Mouse (Mus musculus) embryonic facial prominence, embryonic 12.5 days (tissue): Measurements from ENCODE around the gene Sgms2. TPM values are rescaled to one million over a fixed set of nuclear protein-coding genes. Genes with fewer than 3 reads are reported as not detected.

Source experiments
- ATAC-seq: fragments of 200-750 bp; cut with Nextera tagmentation; 2 replicates; pipeline ENCODE4 v1.8.0; 2017; ENCODE audit not compliant: insufficient number of reproducible peaks, insufficient read depth, low FRiP score, low TSS enrichment
- H3K27ac ChIP-seq: fragments of 300-500 bp; sonication (generic); 2 replicates; pipeline ENCODE4 v1.5.1; 2016; ENCODE audit warnings: mild to moderate bottlenecking
- H3K27me3 ChIP-seq: fragments of 300-500 bp; sonication (generic); 2 replicates; pipeline ENCODE4 v1.6.1; 2016; ENCODE audit warnings: mild to moderate bottlenecking, moderate library complexity
- H3K36me3 ChIP-seq: fragments of 300-500 bp; sonication (generic); 2 replicates; pipeline ENCODE4 v1.6.1; 2016; ENCODE audit warnings: mild to moderate bottlenecking
- H3K4me1 ChIP-seq: fragments of 300-500 bp; sonication (generic); 2 replicates; pipeline ENCODE4 v1.6.1; 2016
- H3K4me2 ChIP-seq: fragments of 300-500 bp; sonication (generic); replicated peaks from 2 replicates; pipeline ENCODE4 v1.6.1; 2016; ENCODE audit warnings: mild to moderate bottlenecking, moderate library complexity
- H3K4me3 ChIP-seq: fragments of 300-500 bp; sonication (generic); 2 replicates; pipeline ENCODE4 v1.5.1; 2016; ENCODE audit warnings: mild to moderate bottlenecking
- H3K9ac ChIP-seq: fragments of 300-500 bp; sonication (generic); 2 replicates; pipeline ENCODE4 v1.6.1; 2016; ENCODE audit warnings: mild to moderate bottlenecking, moderate library complexity
- H3K9me3 ChIP-seq: fragments of 300-500 bp; sonication (generic); 2 replicates; pipeline ENCODE4 v1.6.1; 2016; ENCODE audit warnings: mild to moderate bottlenecking, moderate library complexity
- WGBS: fragments of 180-500 bp; shearing (Covaris S2); methylation state at CpG from one replicate; pipeline ENCODE4 v1.1.7; 2016; 5-methylcytosine and 5-hydroxymethylcytosine counted together
- polyA plus RNA-seq: library from polyadenylated mRNA; unstranded; fragments of >200 nt; fragmentation: Nextera tagmentation; extraction: Ambion mirVana; gene quantifications from 2 replicates; pipeline ENCODE4 v1.2.1, GENCODE M21; 2016

Gene Sgms2
- polyA plus RNA-seq, 1 experiment from 2014 or later: 3.2 TPM

- Histone ChIP-seq H3K27me3 (no peaks in the 10 kb centered on the region), H3K4me1 (peaks cover 6% of the 10 kb centered on the region; the same call in 1 of the 2 replicates), H3K4me2 (no peak overlapping the region), H3K27ac (no peak overlapping the region), H3K4me3 (no peak overlapping the region), H3K9me3 (no peaks in the 10 kb centered on the region), H3K9ac (no peak overlapping the region), H3K36me3 (no peaks in the 10 kb centered on the region)
- 70% methylated on average over 14 of the region's 14 CpGs for WGBS
- no peak for ATAC-seq
Observed at GRCm38 (mm10) chr3:131322081-131322815, 169.0 kb downstream of the Sgms2 start.

- no peak for ATAC-seq
- Histone ChIP-seq H3K27ac (no peak overlapping the region), H3K4me1 (peaks cover 6% of the 10 kb centered on the region; the same call in 1 of the 2 replicates), H3K9me3 (no peaks in the 10 kb centered on the region), H3K4me2 (no peak overlapping the region), H3K9ac (no peak overlapping the region), H3K4me3 (no peak overlapping the region), H3K36me3 (no peaks in the 10 kb centered on the region), H3K27me3 (no peaks in the 10 kb centered on the region)
- WGBS: 3% methylated on average over 3 of the region's 3 CpGs
Observed at GRCm38 (mm10) chr3:131320184-131320583, 171.0 kb downstream of the Sgms2 start.

DNA sequence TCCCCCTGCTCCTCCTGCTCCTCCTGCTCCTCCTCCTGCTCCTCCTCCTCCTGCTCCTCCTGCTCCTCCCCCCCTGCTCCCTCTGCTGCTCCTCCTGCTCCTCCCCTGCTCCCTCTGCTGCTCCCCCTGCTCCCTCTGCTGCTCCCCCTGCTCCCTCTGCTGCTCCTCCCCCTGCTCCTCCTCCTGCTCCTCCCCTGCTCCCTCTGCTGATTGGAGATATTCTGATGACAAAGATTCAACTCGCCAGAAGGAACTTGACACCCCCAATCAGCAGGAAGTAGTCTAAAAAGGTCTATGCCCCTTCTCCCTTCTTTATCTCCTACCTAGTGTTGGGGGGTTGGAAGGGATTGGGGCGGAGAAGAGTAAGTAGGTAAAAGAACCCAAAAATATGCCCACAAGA, 173.0 kb downstream of the Sgms2 start:
- no peaks in the 10 kb centered on the region for H3K36me3 ChIP-seq
- 56% methylated on average over 2 of the region's 2 CpGs for WGBS
- ATAC-seq: no peak
- no peak overlapping the region for H3K4me3 ChIP-seq
- H3K4me2 ChIP-seq: no peak overlapping the region
- no peak overlapping the region for H3K9ac ChIP-seq
- H3K9me3 ChIP-seq: no peaks in the 10 kb centered on the region
- H3K27me3 ChIP-seq: no peaks in the 10 kb centered on the region
- no peak overlapping the region for H3K27ac ChIP-seq
- H3K4me1 ChIP-seq: peaks cover 6% of the 10 kb centered on the region; the same call in 1 of the 2 replicates

GRCm38 (mm10) chr3:131317126-131317525, 174.1 kb downstream of the Sgms2 start:
- Histone ChIP-seq H3K27me3 (no peaks in the 10 kb centered on the region), H3K9ac (no peak overlapping the region), H3K9me3 (no peaks in the 10 kb centered on the region), H3K4me3 (no peak overlapping the region), H3K27ac (no peak overlapping the region), H3K4me2 (no peak overlapping the region), H3K36me3 (no peaks in the 10 kb centered on the region), H3K4me1 (peaks cover 6% of the 10 kb centered on the region; the same call in 1 of the 2 replicates)
- 72% methylated on average over 1 of the region's 1 CpGs for WGBS
- no peak for ATAC-seq

DNA sequence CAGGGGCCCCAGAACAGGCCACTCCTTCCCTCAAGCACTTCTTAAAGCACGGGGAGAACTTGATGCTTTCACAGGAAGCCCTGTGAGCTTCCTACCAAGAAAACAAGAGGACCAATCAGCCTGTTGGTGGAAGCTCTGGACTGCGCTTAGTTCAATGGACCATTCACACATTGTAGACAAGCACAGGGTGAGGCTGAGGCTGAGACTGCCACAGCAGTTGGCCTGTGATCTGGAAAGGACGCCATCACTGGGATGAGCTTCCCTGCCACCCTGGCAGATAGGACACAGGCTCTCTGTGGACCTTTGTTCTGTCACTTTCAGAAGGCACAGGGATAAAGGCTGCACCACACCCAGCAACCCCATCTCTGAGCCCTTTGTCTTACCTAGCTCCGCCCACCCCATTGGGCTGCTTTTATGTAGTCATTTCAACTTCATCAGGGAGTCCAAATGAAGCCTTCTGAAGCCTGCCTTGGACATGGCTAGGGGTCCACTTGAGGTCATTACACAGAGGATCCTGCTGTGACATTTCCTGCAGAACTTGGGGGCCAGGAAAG, 175.2 kb downstream of the Sgms2 start:
- ATAC-seq: no peak
- Histone ChIP-seq H3K27ac (no peak overlapping the region), H3K9me3 (no peaks in the 10 kb centered on the region), H3K9ac (no peak overlapping the region), H3K27me3 (no peaks in the 10 kb centered on the region), H3K4me3 (no peak overlapping the region), H3K4me1 (peaks cover 6% of the 10 kb centered on the region; the same call in 1 of the 2 replicates), H3K36me3 (no peaks in the 10 kb centered on the region), H3K4me2 (no peak overlapping the region)
- WGBS: 56% methylated on average over 4 of the region's 4 CpGs

DNA sequence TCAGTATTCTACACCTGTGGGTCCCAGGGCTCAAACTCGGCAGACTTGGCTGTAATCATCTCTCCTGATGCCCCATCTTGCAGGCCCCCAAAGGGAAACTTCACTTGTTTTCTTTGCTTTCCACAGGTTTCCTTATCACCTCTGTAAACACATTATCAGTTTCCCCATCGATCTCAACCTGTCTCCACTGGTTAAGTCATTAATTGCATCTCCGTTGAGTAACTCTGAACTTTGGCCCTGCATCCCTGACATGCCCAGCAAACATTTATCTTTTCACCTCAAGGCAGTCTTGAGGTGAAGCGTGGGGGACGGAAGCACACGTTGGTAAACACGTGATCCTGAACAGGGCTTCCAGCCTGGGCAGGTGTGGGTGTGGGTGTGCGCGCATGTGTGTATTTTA, 178.9 kb downstream of the Sgms2 start:
- Histone ChIP-seq H3K27me3 (no peaks in the 10 kb centered on the region), H3K36me3 (no peaks in the 10 kb centered on the region), H3K27ac (no peak overlapping the region), H3K4me3 (no peak overlapping the region), H3K4me1 (no peaks in the 10 kb centered on the region), H3K9me3 (peaks cover 7% of the 10 kb centered on the region), H3K4me2 (no peak overlapping the region), H3K9ac (no peak overlapping the region)
- ATAC-seq: no peak
- WGBS: 84% methylated on average over 9 of the region's 9 CpGs

- Histone ChIP-seq H3K9ac (no peak overlapping the region), H3K4me3 (no peak overlapping the region), H3K36me3 (no peaks in the 10 kb centered on the region), H3K9me3 (peaks cover 7% of the 10 kb centered on the region), H3K4me2 (no peak overlapping the region), H3K27me3 (no peaks in the 10 kb centered on the region), H3K27ac (no peak overlapping the region), H3K4me1 (no peaks in the 10 kb centered on the region)
- no peak for ATAC-seq
- WGBS: 86% methylated on average over 4 of the region's 4 CpGs
Observed at GRCm38 (mm10) chr3:131310572-131310971, 180.6 kb downstream of the Sgms2 start.

- no peak for ATAC-seq
- Histone ChIP-seq H3K9ac (no peak overlapping the region), H3K27ac (no peak overlapping the region), H3K4me3 (no peak overlapping the region), H3K9me3 (peaks cover 7% of the 10 kb centered on the region), H3K36me3 (no peaks in the 10 kb centered on the region), H3K4me1 (no peaks in the 10 kb centered on the region), H3K27me3 (no peaks in the 10 kb centered on the region), H3K4me2 (no peak overlapping the region)
- WGBS: 85% methylated on average over 3 of the region's 3 CpGs
Observed at GRCm38 (mm10) chr3:131307811-131308210, 183.4 kb downstream of the Sgms2 start.

- Histone ChIP-seq H3K4me1 (no peaks in the 10 kb centered on the region), H3K4me2 (no peak overlapping the region), H3K9ac (no peak overlapping the region), H3K27ac (no peak overlapping the region), H3K9me3 (peaks cover 7% of the 10 kb centered on the region), H3K36me3 (no peaks in the 10 kb centered on the region), H3K4me3 (no peak overlapping the region), H3K27me3 (no peaks in the 10 kb centered on the region)
- no peak for ATAC-seq
- 81% methylated on average over 7 of the region's 7 CpGs for WGBS
Observed at GRCm38 (mm10) chr3:131306255-131306654, 185.0 kb downstream of the Sgms2 start.

DNA sequence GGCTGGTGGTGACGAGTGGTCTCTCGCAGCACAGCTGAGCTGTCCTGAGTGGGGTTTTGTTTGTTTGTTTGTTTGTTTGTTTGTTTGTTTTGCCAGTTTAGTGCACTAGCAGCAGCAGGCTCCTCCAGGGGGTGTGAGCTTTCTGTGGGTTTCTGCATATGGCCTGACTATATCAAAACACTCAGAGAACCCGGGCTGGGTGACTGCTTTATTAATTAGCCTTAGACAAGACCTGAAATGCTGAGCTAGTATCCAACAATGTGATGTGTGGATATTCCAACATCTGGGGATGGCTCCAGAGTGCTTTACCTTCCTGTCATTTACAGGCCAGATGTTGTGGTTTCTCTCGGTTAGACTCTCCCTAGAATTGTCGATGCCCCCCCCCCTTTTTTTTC, 187.9 kb downstream of the Sgms2 start:
- WGBS: 18% methylated on average over 5 of the region's 5 CpGs
- ATAC-seq: peak; percentile 22; the same call in 1 of the 2 replicates
- H3K4me3 ChIP-seq: peak overlapping the region; percentile 74
- H3K9me3 ChIP-seq: no peaks in the 10 kb centered on the region
- H3K27ac ChIP-seq: no peak overlapping the region
- H3K36me3 ChIP-seq: no peaks in the 10 kb centered on the region
- no peaks in the 10 kb centered on the region for H3K27me3 ChIP-seq
- H3K9ac ChIP-seq: no peak overlapping the region; the same call in 1 of the 2 replicates
- H3K4me2 ChIP-seq: peak overlapping the region; percentile 97
- H3K4me1 ChIP-seq: 0 out of 2 replicates have a peak, but pooled peaks cover 2% of the 10 kb centered on the region

- H3K9ac ChIP-seq: peak within 1 kb of the TSS; percentile 65
- H3K27me3 ChIP-seq: no peaks in the 10 kb centered on the region
- WGBS: under 1% methylated on average over 71 of the region's 71 CpGs
- no peaks in the 10 kb centered on the region for H3K36me3 ChIP-seq
- peak; percentile 94 for ATAC-seq
- H3K27ac ChIP-seq: 0 out of 2 replicates have a peak within 1 kb of the TSS, but pooled peaks have one; percentile 23
- H3K9me3 ChIP-seq: no peaks in the 10 kb centered on the region
- H3K4me1 ChIP-seq: 0 out of 2 replicates have a peak, but pooled peaks cover 9% of the 10 kb centered on the region
- H3K4me3 ChIP-seq: peak within 1 kb of the TSS; percentile 74
- peak within 1 kb of the TSS; percentile 97 for H3K4me2 ChIP-seq
Observed at GRCm38 (mm10) chr3:131302452-131303319, 188.5 kb downstream of the Sgms2 start, which contains the start of gene Cyp2u1. Gene Cyp2u1, minus strand, starts transcription at chr3:131303227.
